Mouse (Mus musculus) midbrain, embryonic 12.5 days (tissue): ENCODE measurements around the gene Otog. TPM values are rescaled to one million over a fixed set of nuclear protein-coding genes. Genes with fewer than 3 reads are reported as not detected.

Source experiments
- ATAC-seq: fragments of 200-750 bp; cut with Nextera tagmentation; 2 replicates; pipeline ENCODE4 v1.8.0; 2017; ENCODE audit warnings: low read depth, moderate TSS enrichment, moderate library complexity; ENCODE audit not compliant: low FRiP score
- H3K27ac ChIP-seq: fragments of 300-500 bp; sonication (generic); replicated peaks from 2 replicates; pipeline ENCODE4 v1.5.1; 2016; ENCODE audit warnings: mild to moderate bottlenecking
- H3K27me3 ChIP-seq: fragments of 300-500 bp; sonication (generic); 2 replicates; pipeline ENCODE4 v1.6.1; 2016; ENCODE audit warnings: mild to moderate bottlenecking
- H3K36me3 ChIP-seq: fragments of 300-500 bp; sonication (generic); 2 replicates; pipeline ENCODE4 v1.6.1; 2016
- H3K4me1 ChIP-seq: fragments of 300-500 bp; sonication (generic); 2 replicates; pipeline ENCODE4 v1.6.1; 2016
- H3K4me2 ChIP-seq: fragments of 300-500 bp; sonication (generic); replicated peaks from 2 replicates; pipeline ENCODE4 v1.6.1; 2016; ENCODE audit warnings: mild to moderate bottlenecking, moderate library complexity
- H3K4me3 ChIP-seq: fragments of 300-500 bp; sonication (generic); 2 replicates; pipeline ENCODE4 v1.5.1; 2016; ENCODE audit warnings: mild to moderate bottlenecking
- H3K9ac ChIP-seq: fragments of 300-500 bp; sonication (generic); replicated peaks from 2 replicates; pipeline ENCODE4 v1.6.1; 2016; ENCODE audit warnings: mild to moderate bottlenecking, moderate library complexity
- H3K9me3 ChIP-seq: fragments of 300-500 bp; sonication (generic); 2 replicates; pipeline ENCODE4 v1.6.1; 2016; ENCODE audit warnings: mild to moderate bottlenecking
- WGBS: fragments of 180-500 bp; shearing (Covaris S2); methylation state at CpG from one replicate; pipeline ENCODE4 v1.1.7; 2016; 5-methylcytosine and 5-hydroxymethylcytosine counted together
- polyA plus RNA-seq: library from polyadenylated mRNA; unstranded; fragments of >200 nt; fragmentation: Nextera tagmentation; extraction: Ambion mirVana; gene quantifications from 2 replicates; pipeline ENCODE4 v1.2.1, GENCODE M21; 2016

The Otog gene
- polyA plus RNA-seq, 1 experiment from 2014 or later = 0.15 TPM

GRCm38 (mm10) chr7:46226936-46227335 is 13.9 kb upstream of the Otog start:
- Histone ChIP-seq H3K4me2 (no peak overlapping the region), H3K4me1 (peaks cover 10% of the 10 kb centered on the region), H3K9ac (no peak overlapping the region), H3K27me3 (0 out of 2 replicates have a peak, but pooled peaks cover 3% of the 10 kb centered on the region), H3K27ac (no peak overlapping the region), H3K9me3 (no peaks in the 10 kb centered on the region), H3K36me3 (no peaks in the 10 kb centered on the region), H3K4me3 (no peak overlapping the region)
- no peak for ATAC-seq
- 76% methylated on average over 4 of the region's 4 CpGs for WGBS

- Histone ChIP-seq H3K27me3 (peaks cover 18% of the 10 kb centered on the region), H3K4me3 (no peak overlapping the region), H3K9ac (no peak overlapping the region), H3K4me2 (peak overlapping the region; percentile 14; the same call in 1 of the 2 replicates), H3K36me3 (no peaks in the 10 kb centered on the region), H3K9me3 (no peaks in the 10 kb centered on the region), H3K27ac (no peak overlapping the region), H3K4me1 (peaks cover 17% of the 10 kb centered on the region)
- WGBS = 71% methylated on average over 18 of the region's 18 CpGs
- ATAC-seq = no peak
These were observed 4.8 kb upstream of the Otog start for GRCm38 (mm10) chr7:46235948-46236347.

- Histone ChIP-seq H3K36me3 (no peaks in the 10 kb centered on the region), H3K27ac (no peak overlapping the region), H3K4me3 (no peak overlapping the region), H3K27me3 (peaks cover 18% of the 10 kb centered on the region), H3K4me1 (peaks cover 17% of the 10 kb centered on the region), H3K9me3 (no peaks in the 10 kb centered on the region), H3K4me2 (peak overlapping the region; percentile 14; the same call in 1 of the 2 replicates), H3K9ac (no peak overlapping the region)
- no peak for ATAC-seq
- 84% methylated on average over 15 of the region's 15 CpGs for WGBS
These were observed 4.4 kb upstream of the Otog start for GRCm38 (mm10) chr7:46236363-46236762.

GRCm38 (mm10) chr7:46237192-46237591 is 3.6 kb upstream of the Otog start:
- Histone ChIP-seq H3K4me3 (no peak overlapping the region), H3K4me2 (no peak overlapping the region), H3K4me1 (peaks cover 17% of the 10 kb centered on the region), H3K36me3 (no peaks in the 10 kb centered on the region), H3K9ac (no peak overlapping the region), H3K9me3 (no peaks in the 10 kb centered on the region), H3K27ac (no peak overlapping the region), H3K27me3 (peaks cover 18% of the 10 kb centered on the region)
- ATAC-seq = no peak
- 82% methylated on average over 7 of the region's 7 CpGs for WGBS

- Histone ChIP-seq H3K27me3 (peaks cover 18% of the 10 kb centered on the region), H3K4me3 (no peak within 1 kb of the TSS), H3K9ac (no peak within 1 kb of the TSS), H3K36me3 (no peaks in the 10 kb centered on the region), H3K4me2 (no peak within 1 kb of the TSS), H3K4me1 (peaks cover 17% of the 10 kb centered on the region), H3K27ac (no peak within 1 kb of the TSS), H3K9me3 (no peaks in the 10 kb centered on the region)
- no peak for ATAC-seq
- WGBS = 24% methylated on average over 10 of the region's 10 CpGs
These were observed 2.4 kb upstream of the Otog start, which contains the start of gene Ush1c for GRCm38 (mm10) chr7:46238346-46238745. Gene Ush1c (minus strand): TSS chr7:46238503.

GRCm38 (mm10) chr7:46240091-46240490 is 696 bp upstream of the Otog start:
- no peaks in the 10 kb centered on the region for H3K36me3 ChIP-seq
- H3K4me3 ChIP-seq = no peak overlapping the region
- 86% methylated on average over 4 of the region's 4 CpGs for WGBS
- no peak for ATAC-seq
- peaks cover 17% of the 10 kb centered on the region for H3K4me1 ChIP-seq
- no peaks in the 10 kb centered on the region for H3K9me3 ChIP-seq
- H3K9ac ChIP-seq = no peak overlapping the region
- H3K4me2 ChIP-seq = no peak overlapping the region
- H3K27ac ChIP-seq = no peak overlapping the region
- H3K27me3 ChIP-seq = peaks cover 18% of the 10 kb centered on the region

GRCm38 (mm10) chr7:46246876-46247275 is 6.1 kb downstream of the Otog start:
- H3K4me2 ChIP-seq = no peak overlapping the region
- H3K27me3 ChIP-seq = no peaks in the 10 kb centered on the region
- no peak overlapping the region for H3K4me3 ChIP-seq
- H3K9me3 ChIP-seq = no peaks in the 10 kb centered on the region
- H3K9ac ChIP-seq = no peak overlapping the region
- H3K4me1 ChIP-seq = no peaks in the 10 kb centered on the region
- H3K27ac ChIP-seq = no peak overlapping the region
- no peaks in the 10 kb centered on the region for H3K36me3 ChIP-seq
- ATAC-seq = no peak

GRCm38 (mm10) chr7:46247606-46248005 is 6.8 kb downstream of the Otog start:
- 91% methylated on average over 3 of the region's 3 CpGs for WGBS

GRCm38 (mm10) chr7:46251841-46252240 is 11.1 kb downstream of the Otog start:
- Histone ChIP-seq H3K36me3 (no peaks in the 10 kb centered on the region), H3K4me3 (no peak overlapping the region), H3K9ac (no peak overlapping the region), H3K4me2 (no peak overlapping the region), H3K4me1 (no peaks in the 10 kb centered on the region), H3K9me3 (no peaks in the 10 kb centered on the region), H3K27ac (no peak overlapping the region), H3K27me3 (no peaks in the 10 kb centered on the region)
- WGBS = 73% methylated on average over 4 of the region's 4 CpGs
- ATAC-seq = no peak

More at GRCm38 (mm10) chr7:46247606-46248005, 6.8 kb downstream of the Otog start:
- ATAC-seq = no peak
- Histone ChIP-seq H3K36me3 (no peaks in the 10 kb centered on the region), H3K27ac (no peak overlapping the region), H3K27me3 (no peaks in the 10 kb centered on the region), H3K9me3 (no peaks in the 10 kb centered on the region), H3K4me2 (no peak overlapping the region), H3K4me1 (no peaks in the 10 kb centered on the region), H3K4me3 (no peak overlapping the region), H3K9ac (no peak overlapping the region)

- H3K27ac ChIP-seq = no peak overlapping the region
- no peak overlapping the region for H3K4me3 ChIP-seq
- H3K4me2 ChIP-seq = no peak overlapping the region
- no peak for ATAC-seq
- H3K27me3 ChIP-seq = peaks cover 4% of the 10 kb centered on the region; the same call in 1 of the 2 replicates
- WGBS = 62% methylated on average over 5 of the region's 5 CpGs
- no peaks in the 10 kb centered on the region for H3K4me1 ChIP-seq
- no peaks in the 10 kb centered on the region for H3K9me3 ChIP-seq
- no peak overlapping the region for H3K9ac ChIP-seq
- no peaks in the 10 kb centered on the region for H3K36me3 ChIP-seq
These were observed 35.4 kb downstream of the Otog start for GRCm38 (mm10) chr7:46276156-46276555.

GRCm38 (mm10) chr7:46279946-46280345 is 39.2 kb downstream of the Otog start:
- no peak overlapping the region for H3K27ac ChIP-seq
- peaks cover 19% of the 10 kb centered on the region; the same call in 1 of the 2 replicates for H3K27me3 ChIP-seq
- H3K36me3 ChIP-seq = no peaks in the 10 kb centered on the region
- no peaks in the 10 kb centered on the region for H3K9me3 ChIP-seq
- no peak overlapping the region for H3K9ac ChIP-seq
- no peak for ATAC-seq
- H3K4me2 ChIP-seq = no peak overlapping the region
- H3K4me1 ChIP-seq = no peaks in the 10 kb centered on the region; the same call in 1 of the 2 replicates
- H3K4me3 ChIP-seq = no peak overlapping the region
- 19% methylated on average over 6 of the region's 6 CpGs for WGBS

- no peaks in the 10 kb centered on the region for H3K36me3 ChIP-seq
- H3K4me2 ChIP-seq = no peak overlapping the region
- no peaks in the 10 kb centered on the region; the same call in 1 of the 2 replicates for H3K4me1 ChIP-seq
- H3K9me3 ChIP-seq = no peaks in the 10 kb centered on the region
- no peak overlapping the region for H3K9ac ChIP-seq
- H3K4me3 ChIP-seq = no peak overlapping the region
- no peak for ATAC-seq
- H3K27me3 ChIP-seq = peaks cover 19% of the 10 kb centered on the region; the same call in 1 of the 2 replicates
- no peak overlapping the region for H3K27ac ChIP-seq
These were observed 40.1 kb downstream of the Otog start for GRCm38 (mm10) chr7:46280896-46281295.

GRCm38 (mm10) chr7:46282276-46282675 is 41.5 kb downstream of the Otog start:
- 72% methylated on average over 7 of the region's 7 CpGs for WGBS
- no peak overlapping the region for H3K4me3 ChIP-seq
- peaks cover 19% of the 10 kb centered on the region; the same call in 1 of the 2 replicates for H3K27me3 ChIP-seq
- H3K9me3 ChIP-seq = no peaks in the 10 kb centered on the region
- no peak overlapping the region for H3K27ac ChIP-seq
- ATAC-seq = no peak
- no peak overlapping the region for H3K4me2 ChIP-seq
- H3K4me1 ChIP-seq = no peaks in the 10 kb centered on the region; the same call in 1 of the 2 replicates
- H3K9ac ChIP-seq = no peak overlapping the region
- H3K36me3 ChIP-seq = no peaks in the 10 kb centered on the region
